Mouse (Mus musculus) fat pad, adult 2 months (tissue): ENCODE measurements around the gene Srek1ip1.

Source experiments
- DNase-seq: peaks from one replicate; pipeline ENCODE4 v3.0.0-alpha.2; 2011; ENCODE audit warnings: low read depth, low spot score; ENCODE audit errors: extremely low read depth

The Srek1ip1 gene

GRCm38 (mm10) chr13:104792184-104792583, at the start of gene Srek1ip1:
Gene Srek1ip1, plus strand, starts transcription at chr13:104792484.
- no peak for DNase-seq

- DNase-seq, result no peak
Observed at GRCm38 (mm10) chr13:104742866-104743265, 49.4 kb upstream of the Srek1ip1 start.

GRCm38 (mm10) chr13:104747032-104747431, 45.3 kb upstream of the Srek1ip1 start:
- DNase-seq, result no peak

GRCm38 (mm10) chr13:104759381-104759780, 32.9 kb upstream of the Srek1ip1 start:
- DNase-seq, result no peak

GRCm38 (mm10) chr13:104762401-104762800, 29.9 kb upstream of the Srek1ip1 start:
- no peak for DNase-seq

- no peak for DNase-seq
Observed at GRCm38 (mm10) chr13:104763193-104763592, 29.1 kb upstream of the Srek1ip1 start.

- DNase-seq, result no peak
Observed at GRCm38 (mm10) chr13:104779104-104779670, 13.1 kb upstream of the Srek1ip1 start.

- DNase-seq, result no peak
Observed at GRCm38 (mm10) chr13:104787260-104787659, 5.0 kb upstream of the Srek1ip1 start.

GRCm38 (mm10) chr13:104789663-104790062, 2.6 kb upstream of the Srek1ip1 start:
- DNase-seq, result no peak

GRCm38 (mm10) chr13:104794421-104794820, 2.1 kb downstream of the Srek1ip1 start:
- no peak for DNase-seq

- DNase-seq, result no peak
Observed at GRCm38 (mm10) chr13:104799067-104799466, 6.8 kb downstream of the Srek1ip1 start.

GRCm38 (mm10) chr13:104799566-104800182, 7.4 kb downstream of the Srek1ip1 start:
- no peak for DNase-seq

GRCm38 (mm10) chr13:104805681-104806080, 13.4 kb downstream of the Srek1ip1 start:
- no peak for DNase-seq

GRCm38 (mm10) chr13:104816270-104816634, 24.0 kb downstream of the Srek1ip1 start:
- DNase-seq, result no peak

- DNase-seq, result no peak
Observed at GRCm38 (mm10) chr13:104816635-104817571, 24.6 kb downstream of the Srek1ip1 start, which contains the start of gene Cwc27. Gene Cwc27, minus strand, starts transcription at chr13:104817142.

GRCm38 (mm10) chr13:104817696-104818095, 25.4 kb downstream of the Srek1ip1 start:
- no peak for DNase-seq

- DNase-seq, result no peak
Observed at GRCm38 (mm10) chr13:104821192-104821591, 28.9 kb downstream of the Srek1ip1 start.

- DNase-seq, result no peak
Observed at GRCm38 (mm10) chr13:104821908-104822307, 29.6 kb downstream of the Srek1ip1 start.

GRCm38 (mm10) chr13:104822411-104822838, 30.1 kb downstream of the Srek1ip1 start:
- no peak for DNase-seq

- no peak for DNase-seq
Observed at GRCm38 (mm10) chr13:104825470-104825869, 33.2 kb downstream of the Srek1ip1 start.

GRCm38 (mm10) chr13:104832811-104833210, 40.5 kb downstream of the Srek1ip1 start:
- no peak for DNase-seq

GRCm38 (mm10) chr13:104837628-104838027, 45.3 kb downstream of the Srek1ip1 start:
- DNase-seq, result no peak
